Mouse (Mus musculus) retina, postnatal 1 day (tissue): ENCODE measurements around the gene Kcnma1.

Source experiments
- DNase-seq: peaks from one replicate; pipeline ENCODE4 v3.0.0-alpha.2; 2012

Gene Kcnma1

GRCm38 (mm10) chr14:23848529-23849141 lies 165.7 kb downstream of the Kcnma1 start:
- peak; percentile 88 for DNase-seq

GRCm38 (mm10) chr14:23846706-23847105 lies 167.6 kb downstream of the Kcnma1 start:
- DNase-seq, result no peak

GRCm38 (mm10) chr14:23842025-23842424 lies 172.3 kb downstream of the Kcnma1 start:
- no peak for DNase-seq

GRCm38 (mm10) chr14:23839613-23840012 lies 174.7 kb downstream of the Kcnma1 start:
- no peak for DNase-seq

- peak; percentile 55 for DNase-seq
Measured at GRCm38 (mm10) chr14:23835387-23836111, 178.7 kb downstream of the Kcnma1 start.

- DNase-seq, result peak; percentile 73
Measured at GRCm38 (mm10) chr14:23831284-23831683, 183.0 kb downstream of the Kcnma1 start.

GRCm38 (mm10) chr14:23830316-23830715 lies 184.0 kb downstream of the Kcnma1 start:
- DNase-seq, result peak; percentile 23

- DNase-seq, result no peak
Measured at GRCm38 (mm10) chr14:23828711-23829320, 185.5 kb downstream of the Kcnma1 start.

GRCm38 (mm10) chr14:23824937-23825336 lies 189.4 kb downstream of the Kcnma1 start:
- no peak for DNase-seq

- DNase-seq, result peak; percentile 21
Measured at GRCm38 (mm10) chr14:23824267-23824666, 190.0 kb downstream of the Kcnma1 start.

GRCm38 (mm10) chr14:23817585-23817984 lies 196.7 kb downstream of the Kcnma1 start:
- DNase-seq, result no peak

GRCm38 (mm10) chr14:23810081-23810480 lies 204.2 kb downstream of the Kcnma1 start:
- no peak for DNase-seq

- DNase-seq, result no peak
Measured at GRCm38 (mm10) chr14:23809124-23809523, 205.2 kb downstream of the Kcnma1 start.

- DNase-seq, result no peak
Measured at GRCm38 (mm10) chr14:23806378-23806777, 207.9 kb downstream of the Kcnma1 start.

GRCm38 (mm10) chr14:23796878-23797277 lies 217.4 kb downstream of the Kcnma1 start:
- DNase-seq, result no peak

- DNase-seq, result no peak
Measured at GRCm38 (mm10) chr14:23792674-23793073, 221.6 kb downstream of the Kcnma1 start.

GRCm38 (mm10) chr14:23792076-23792475 lies 222.2 kb downstream of the Kcnma1 start:
- DNase-seq, result no peak

GRCm38 (mm10) chr14:23791261-23791691 lies 223.0 kb downstream of the Kcnma1 start:
- peak; percentile 80 for DNase-seq

- no peak for DNase-seq
Measured at GRCm38 (mm10) chr14:23786687-23787073, 227.6 kb downstream of the Kcnma1 start.

GRCm38 (mm10) chr14:23785921-23786686 lies 228.2 kb downstream of the Kcnma1 start:
- DNase-seq, result no peak

GRCm38 (mm10) chr14:23782845-23783609 lies 231.3 kb downstream of the Kcnma1 start:
- DNase-seq, result peak; percentile 24

- DNase-seq, result no peak
Measured at GRCm38 (mm10) chr14:23774542-23774941, 239.7 kb downstream of the Kcnma1 start.
